Mouse (Mus musculus) olfactory bulb, adult 2 months (tissue): ENCODE measurements around the gene Tut7.

Experiments used
- CTCF ChIP-seq: fragments of 200-500 bp; IDR thresholded peaks from 2 replicates; pipeline ENCODE4 v1.5.1; 2012; ENCODE audit warnings: low read depth, mild to moderate bottlenecking, low read length, moderate library complexity; ENCODE audit not compliant: insufficient read depth
- POLR2A ChIP-seq: fragments of 200-500 bp; IDR thresholded peaks from 2 replicates; pipeline ENCODE4 v1.6.1; 2012; ENCODE audit warnings: mild to moderate bottlenecking, low read depth, low read length, moderate library complexity; ENCODE audit not compliant: insufficient read depth

- TF ChIP-seq POLR2A (no peak), CTCF (no peak)
Observed at GRCm38 (mm10) chr13:59867103-59867502, 44.2 kb upstream of the Tut7 start.
